Mouse (Mus musculus) frontal cortex, postnatal 25 days (tissue): ENCODE measurements around the gene St14.
"Not testable (repeated sequence)": the region's sequence is repeated elsewhere in the genome, so short reads cannot be mapped to it uniquely, and the experiment has no call there.

Experiments
- DNase-seq, 2 experiments: peaks; one replicate each; pipeline ENCODE4 v3.0.0; 2022; ENCODE audit warnings: low spot score in 2 of 2

Gene St14

DNA sequence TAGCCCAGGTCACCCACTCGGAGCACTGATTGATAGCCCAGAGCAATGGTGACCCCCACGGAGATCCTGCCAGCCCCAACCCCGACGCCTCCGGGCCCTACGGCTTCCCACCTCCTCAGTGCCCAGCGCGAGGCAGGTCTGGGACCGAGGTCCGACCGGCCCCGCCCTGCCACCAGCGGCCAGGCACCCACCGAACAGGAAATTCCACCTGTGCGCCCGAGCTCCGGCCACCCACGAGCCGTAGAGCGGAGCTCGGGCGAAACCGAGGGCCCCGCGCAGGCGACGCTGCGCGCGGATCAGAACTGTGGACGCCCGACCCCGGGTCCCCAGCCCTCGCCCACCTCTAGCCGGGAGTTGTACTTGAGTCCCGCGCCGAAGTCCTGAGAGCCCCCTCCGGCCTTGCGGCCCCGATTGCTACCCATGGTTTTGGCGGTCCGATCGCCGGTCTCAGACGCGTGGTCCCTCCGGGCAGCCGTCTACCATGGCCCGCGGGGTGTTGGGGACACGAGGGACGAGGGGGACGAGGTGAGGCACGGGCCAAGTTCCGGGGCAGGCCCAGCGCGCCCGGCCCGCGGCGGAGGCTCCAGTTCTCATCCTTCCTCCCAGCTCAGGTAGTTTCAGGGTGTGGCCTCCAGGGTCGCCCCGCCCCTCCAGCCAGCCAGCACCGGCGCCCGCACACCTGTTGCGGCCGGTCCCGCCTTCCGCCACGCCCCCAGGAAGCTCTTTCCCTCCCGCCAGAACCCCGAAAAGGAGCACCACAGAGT is at the start of gene St14:
Gene St14 (minus strand): TSS at position 649 of the 764 bp plus-strand sequence.
- no peak for DNase-seq

GRCm38 (mm10) chr9:31177692-31178091 is 46.0 kb upstream of the St14 start:
- DNase-seq, result no peak

- peak; percentile 54 to 70 for DNase-seq
Measured at GRCm38 (mm10) chr9:31176379-31177130, 44.9 kb upstream of the St14 start.

DNA sequence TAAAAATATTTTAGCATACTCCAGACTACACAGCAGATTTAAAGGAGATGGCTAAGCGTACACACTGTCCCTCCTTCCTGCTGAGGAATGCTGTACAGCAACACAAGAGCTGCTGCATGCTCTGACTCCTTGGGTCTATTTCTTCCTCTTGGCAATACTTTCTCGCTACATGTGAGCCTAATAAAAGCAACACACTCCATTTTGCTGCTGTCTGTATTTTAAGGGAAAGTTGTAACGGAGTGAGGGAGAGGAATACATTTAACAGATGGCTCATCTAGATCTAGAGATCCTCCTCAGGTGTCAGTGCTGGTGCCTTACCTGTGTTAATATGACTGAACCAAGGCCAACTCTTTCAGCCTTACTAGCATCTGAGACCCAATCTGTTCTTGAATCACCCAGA is 44.3 kb upstream of the St14 start:
- DNase-seq, result no peak

DNA sequence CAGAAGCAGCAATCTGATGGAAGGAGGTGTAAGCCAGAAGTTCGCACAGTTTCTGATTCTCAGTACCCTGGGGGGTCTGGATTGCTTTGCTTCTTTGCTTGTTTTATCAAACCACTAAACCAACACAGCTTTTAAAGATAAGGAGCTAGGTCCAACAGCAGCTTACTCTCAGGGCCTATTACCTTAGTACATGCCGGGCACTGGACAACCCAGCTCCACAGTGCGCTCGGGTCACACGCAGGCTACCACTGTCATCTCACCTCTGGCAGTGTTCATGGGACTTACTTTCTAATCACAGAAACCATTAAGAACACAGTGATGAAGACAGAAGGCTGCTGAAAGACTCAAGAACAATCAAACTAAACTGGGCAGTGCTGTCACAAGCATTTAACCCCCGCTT is 43.7 kb upstream of the St14 start:
- no peak for DNase-seq

GRCm38 (mm10) chr9:31168356-31169093 is 36.9 kb upstream of the St14 start:
- no peak for DNase-seq

- DNase-seq, result no peak
Measured at GRCm38 (mm10) chr9:31167305-31167704, 35.7 kb upstream of the St14 start.

- DNase-seq, result not testable (repeated sequence)
Measured at GRCm38 (mm10) chr9:31165505-31165904, 33.9 kb upstream of the St14 start.

DNA sequence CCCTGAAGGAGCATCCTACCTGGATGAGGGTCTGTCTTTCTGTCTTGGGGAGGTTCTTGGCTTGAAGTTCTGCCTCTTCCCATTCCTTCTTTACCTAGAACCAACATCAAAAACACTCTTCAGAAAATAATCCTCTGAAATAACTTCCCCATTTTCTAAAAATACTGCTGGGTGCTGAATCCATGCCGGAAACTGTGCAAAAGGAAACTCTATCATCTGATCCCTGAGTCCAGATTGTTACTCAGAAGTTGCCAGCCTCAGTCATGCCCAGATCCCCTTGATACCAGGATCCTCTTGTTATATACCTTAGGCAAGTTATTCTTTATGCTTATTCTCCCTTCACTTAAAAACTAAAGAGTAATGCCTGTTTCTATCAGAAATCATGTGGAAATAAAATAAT is 31.7 kb upstream of the St14 start:
- no peak for DNase-seq

DNA sequence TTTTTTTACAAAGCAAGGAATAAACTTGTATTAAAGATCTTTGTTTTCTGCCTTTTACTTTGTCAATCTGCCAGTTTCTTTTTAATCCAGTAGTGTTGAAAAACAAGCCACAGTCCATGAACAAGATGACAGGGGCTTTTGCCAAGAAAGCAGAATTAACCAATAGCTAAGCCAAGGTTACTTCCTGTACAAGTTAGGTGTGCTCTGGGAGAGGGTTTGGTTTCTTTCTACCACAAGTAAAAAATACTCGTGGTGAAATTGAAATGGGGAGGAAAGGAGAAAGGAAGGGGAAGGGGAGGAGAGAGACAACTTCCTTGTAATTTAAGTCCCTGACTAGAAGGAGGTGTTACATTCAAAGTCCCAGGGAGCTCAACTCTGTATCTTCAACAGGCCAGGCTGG is 31.3 kb upstream of the St14 start:
- DNase-seq, result no peak

GRCm38 (mm10) chr9:31159910-31160309 is 28.3 kb upstream of the St14 start:
- DNase-seq, result no peak

DNA sequence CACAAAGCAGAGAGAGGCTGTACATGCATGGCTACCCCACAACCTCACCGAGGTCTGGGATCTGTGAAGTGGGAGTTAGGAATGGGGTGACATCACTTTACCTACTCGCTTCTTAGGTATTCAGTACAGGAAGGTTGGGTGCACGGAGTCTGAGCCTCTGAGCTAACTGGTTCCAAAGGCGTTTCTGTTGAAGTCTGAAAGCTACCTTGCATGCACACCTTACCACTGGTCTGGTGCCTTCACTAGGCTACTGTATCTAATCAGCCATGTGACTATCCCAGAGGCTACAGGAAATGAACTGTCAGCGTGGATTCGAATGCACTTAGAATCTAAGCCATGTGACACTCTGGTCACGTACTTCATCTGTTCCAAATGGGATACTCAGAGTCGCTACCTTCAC is 24.9 kb upstream of the St14 start:
- no peak for DNase-seq

- no peak for DNase-seq
Measured at GRCm38 (mm10) chr9:31151050-31151449, 19.4 kb upstream of the St14 start.

DNA sequence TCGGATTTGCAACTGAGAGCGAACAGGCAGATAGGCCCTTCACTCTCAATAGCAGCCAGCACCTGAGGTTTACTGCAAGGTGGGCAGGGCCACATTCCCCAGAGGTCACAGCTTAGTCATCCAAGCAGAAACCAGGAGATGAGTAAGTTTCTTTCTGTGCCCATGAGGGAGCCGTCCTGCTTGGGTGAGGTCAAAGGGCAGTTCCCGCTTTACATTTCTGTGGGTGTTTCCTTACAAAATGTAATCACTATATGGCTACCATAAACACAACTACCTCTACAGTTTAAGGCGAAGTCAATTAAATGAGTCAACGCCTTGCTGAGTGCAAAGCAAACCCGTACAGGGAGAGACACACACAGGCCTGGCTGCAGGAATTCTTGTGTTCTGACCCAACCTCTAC is 16.5 kb upstream of the St14 start:
- DNase-seq, result no peak

- DNase-seq, result no peak
Measured at GRCm38 (mm10) chr9:31145272-31145925, 13.7 kb upstream of the St14 start.

GRCm38 (mm10) chr9:31142924-31143323 is 11.3 kb upstream of the St14 start:
- no peak for DNase-seq

- no peak for DNase-seq
Measured at GRCm38 (mm10) chr9:31133131-31133530, 1.5 kb upstream of the St14 start.

DNA sequence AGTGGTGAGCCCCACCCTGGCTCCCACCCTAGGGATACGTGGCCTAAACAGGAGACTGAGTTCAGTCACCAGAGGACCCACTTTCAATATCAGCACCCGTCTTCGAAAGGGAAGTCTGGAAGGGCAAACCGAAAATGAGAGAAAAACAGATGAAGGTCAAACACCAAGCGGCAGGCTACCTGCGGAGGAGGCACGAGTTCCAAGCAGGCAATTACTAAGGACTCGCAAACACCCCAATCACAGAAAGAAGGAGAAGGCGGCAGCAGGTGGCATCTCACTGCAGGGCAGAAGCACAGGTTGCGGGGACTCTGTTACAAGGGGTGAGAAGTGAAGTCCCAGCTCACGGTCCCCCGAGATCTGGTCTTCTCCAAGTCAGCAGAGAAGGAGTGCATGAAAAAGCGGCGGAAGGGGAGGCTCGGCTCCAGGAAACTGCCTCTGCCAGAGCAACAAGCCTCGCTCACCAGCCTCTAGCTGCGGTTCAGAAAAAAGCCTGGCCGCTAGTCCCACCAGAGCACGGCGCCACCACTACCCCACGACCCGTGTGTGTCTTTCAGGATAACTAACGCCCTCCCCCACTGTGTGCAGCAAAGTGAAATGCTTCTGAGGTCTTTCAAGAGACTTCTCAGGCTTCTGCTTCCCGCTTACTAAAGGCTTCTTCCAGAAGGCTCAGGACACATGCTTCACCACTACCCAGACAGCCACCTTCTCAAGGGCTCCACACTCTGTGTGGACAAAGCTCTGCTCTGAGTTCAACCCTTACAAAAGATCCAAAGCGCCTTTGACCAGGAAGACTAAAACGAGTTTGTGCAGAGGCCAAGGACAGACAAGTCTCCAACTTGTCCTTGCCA is 1.1 kb downstream of the St14 start:
- no peak for DNase-seq

DNA sequence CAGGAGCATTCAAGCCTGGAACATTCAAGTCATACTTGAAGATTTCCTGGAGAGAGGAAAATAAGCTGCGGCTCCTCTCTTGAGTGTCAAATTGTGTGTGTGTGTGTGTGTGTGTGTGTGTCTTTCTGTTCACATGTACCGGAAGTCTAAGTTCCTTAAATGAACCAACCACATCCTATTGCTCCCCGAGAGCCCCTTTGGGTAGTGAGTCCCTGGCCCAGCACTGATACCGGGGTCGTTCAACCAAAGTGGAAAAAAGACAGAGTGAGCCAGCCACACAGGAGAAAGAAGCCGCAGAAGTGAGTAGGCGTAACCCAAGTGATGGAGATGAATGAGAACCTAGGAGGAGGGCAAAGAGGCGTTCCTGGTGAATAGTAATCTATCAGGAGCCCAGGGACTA is 1.7 kb downstream of the St14 start:
- no peak for DNase-seq

GRCm38 (mm10) chr9:31127876-31128465 is 3.7 kb downstream of the St14 start:
- no peak for DNase-seq

GRCm38 (mm10) chr9:31126079-31126478 is 5.6 kb downstream of the St14 start:
- DNase-seq, result no peak
